Mouse (Mus musculus): ENCODE measurements around the gene Ube3b.

DNA sequence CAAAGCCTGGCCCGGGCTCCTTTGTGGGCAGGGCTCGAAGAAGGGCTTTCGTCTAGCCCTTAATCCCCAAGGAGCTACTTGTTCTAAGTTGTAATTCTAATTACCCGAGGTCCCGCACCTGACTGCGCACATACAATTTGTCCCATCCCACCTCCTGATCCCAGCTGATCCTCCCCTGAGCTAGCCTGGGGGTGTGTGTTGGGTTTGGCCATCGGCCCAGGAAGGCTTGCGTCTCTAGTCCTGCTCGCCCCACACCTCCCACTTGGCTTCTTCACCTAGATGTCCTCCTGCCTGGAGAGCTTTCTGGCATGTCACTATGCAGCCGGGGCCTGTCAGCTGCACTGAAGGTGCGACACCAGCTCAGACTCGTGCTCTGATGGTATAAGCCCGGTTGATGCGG, 55.2 kb downstream of the Ube3b start:
- no peak for TF ChIP-seq POLR2A (IDR thresholded peaks at IDR 0.05; ENCODE audit: extremely low read depth, insufficient read depth, low read length)
- no peak for TF ChIP-seq CTCF (IDR thresholded peaks at IDR 0.05; ENCODE audit: low read depth, low read length)
